Mouse (Mus musculus): ENCODE results near the gene Rnh1.

Gene Rnh1

GRCm38 (mm10) chr7:141172116-141173006 is at the start of gene Rnh1:
Gene Rnh1, minus strand, starts transcription at chr7:141172857.
- DNase-seq (ENCODE audit: low spot score), result peak; percentile 89

- DNase-seq (ENCODE audit: low spot score), result no peak
Measured at GRCm38 (mm10) chr7:141222126-141222467, 49.4 kb upstream of the Rnh1 start.

- peak; percentile 98 for DNase-seq (ENCODE audit: low spot score)
Measured at GRCm38 (mm10) chr7:141221249-141222125, 48.8 kb upstream of the Rnh1 start.

GRCm38 (mm10) chr7:141220377-141220776 is 47.7 kb upstream of the Rnh1 start:
- DNase-seq (ENCODE audit: low spot score), result no peak

GRCm38 (mm10) chr7:141219558-141220099 is 47.0 kb upstream of the Rnh1 start:
- DNase-seq (ENCODE audit: low spot score), result no peak

- no peak for DNase-seq (ENCODE audit: low spot score)
Measured at GRCm38 (mm10) chr7:141218557-141219133, 46.0 kb upstream of the Rnh1 start.

GRCm38 (mm10) chr7:141218141-141218540 is 45.5 kb upstream of the Rnh1 start:
- no peak for DNase-seq (ENCODE audit: low spot score)

GRCm38 (mm10) chr7:141217343-141218013 is 44.8 kb upstream of the Rnh1 start:
- no peak for DNase-seq (ENCODE audit: low spot score)

GRCm38 (mm10) chr7:141216894-141217293 is 44.2 kb upstream of the Rnh1 start:
- DNase-seq (ENCODE audit: low spot score), result no peak

- DNase-seq (ENCODE audit: low spot score), result no peak
Measured at GRCm38 (mm10) chr7:141215880-141216733, 43.5 kb upstream of the Rnh1 start.

GRCm38 (mm10) chr7:141215101-141215879 is 42.6 kb upstream of the Rnh1 start, which contains the start of gene Rassf7:
Gene Rassf7, plus strand, starts transcription at chr7:141215860.
- peak; percentile 91 for DNase-seq (ENCODE audit: low spot score)

- DNase-seq (ENCODE audit: low spot score), result no peak
Measured at GRCm38 (mm10) chr7:141214310-141214709, 41.7 kb upstream of the Rnh1 start.

GRCm38 (mm10) chr7:141213605-141214235 is 41.1 kb upstream of the Rnh1 start, which contains the start of gene Lmntd2:
Gene Lmntd2, minus strand, starts transcription at chr7:141214080.
- no peak for DNase-seq (ENCODE audit: low spot score)

GRCm38 (mm10) chr7:141213133-141213532 is 40.5 kb upstream of the Rnh1 start:
- no peak for DNase-seq (ENCODE audit: low spot score)

- DNase-seq (ENCODE audit: low spot score), result no peak
Measured at GRCm38 (mm10) chr7:141210606-141211131, 38.0 kb upstream of the Rnh1 start.

- no peak for DNase-seq (ENCODE audit: low spot score)
Measured at GRCm38 (mm10) chr7:141210137-141210536, 37.5 kb upstream of the Rnh1 start.

- DNase-seq (ENCODE audit: low spot score), result no peak
Measured at GRCm38 (mm10) chr7:141209526-141209925, 36.9 kb upstream of the Rnh1 start.

GRCm38 (mm10) chr7:141206182-141206937 is 33.7 kb upstream of the Rnh1 start:
- no peak for DNase-seq (ENCODE audit: low spot score)

All from ovary, adult 18-20 months (tissue).